Mouse (Mus musculus): ENCODE measurements at regions not wholly inside any gene's neighbourhood (a gene's known extent, or its start where the extent isn't known, plus 50 kb on each side); places are given as distances from the start of the nearest gene placed in this dataset.

DNA sequence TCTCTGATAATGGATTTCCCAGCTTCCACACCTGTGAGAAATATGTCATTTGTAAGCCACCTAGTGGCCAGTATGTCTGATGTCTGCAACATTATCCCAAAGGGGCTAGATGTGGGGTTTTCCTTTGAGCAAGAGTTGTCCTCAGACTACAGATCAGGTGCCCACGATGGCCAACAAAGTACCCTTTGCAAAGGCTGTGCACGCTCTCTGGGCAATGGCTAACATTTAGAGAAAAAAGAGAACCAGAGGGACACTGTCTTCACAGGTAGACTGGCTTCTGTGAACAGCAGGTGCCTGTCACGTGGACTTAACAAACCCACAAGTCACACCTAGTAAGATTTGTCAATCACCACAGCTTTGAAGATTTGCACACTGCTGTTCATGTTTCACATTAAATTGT is 202.0 kb upstream of the Sash1 start:
- Histone ChIP-seq H3K27me3 (no peaks in the 10 kb centered on the region), H3K9ac (no peak overlapping the region), H3K4me3 (no peak overlapping the region), H3K4me2 (no peak overlapping the region), H3K27ac (replicated peaks) (no peak overlapping the region), H3K9me3 (no peaks in the 10 kb centered on the region), H3K36me3 (no peaks in the 10 kb centered on the region), H3K4me1 (replicated peaks) (peaks cover 8% of the 10 kb centered on the region)
- 85% methylated on average over 3 of the region's 3 CpGs for WGBS
- no peak for ATAC-seq (ENCODE audit: low read depth)

GRCm38 (mm10) chr10:9087171-9087570 is 201.3 kb upstream of the Sash1 start:
- Histone ChIP-seq H3K27me3 (no peaks in the 10 kb centered on the region), H3K4me1 (replicated peaks) (peaks cover 1% of the 10 kb centered on the region), H3K9me3 (no peaks in the 10 kb centered on the region), H3K9ac (no peak overlapping the region), H3K4me3 (no peak overlapping the region), H3K27ac (replicated peaks) (no peak overlapping the region), H3K36me3 (no peaks in the 10 kb centered on the region), H3K4me2 (no peak overlapping the region)
- ATAC-seq (ENCODE audit: low read depth), result no peak
- 76% methylated on average over 3 of the region's 3 CpGs for WGBS

DNA sequence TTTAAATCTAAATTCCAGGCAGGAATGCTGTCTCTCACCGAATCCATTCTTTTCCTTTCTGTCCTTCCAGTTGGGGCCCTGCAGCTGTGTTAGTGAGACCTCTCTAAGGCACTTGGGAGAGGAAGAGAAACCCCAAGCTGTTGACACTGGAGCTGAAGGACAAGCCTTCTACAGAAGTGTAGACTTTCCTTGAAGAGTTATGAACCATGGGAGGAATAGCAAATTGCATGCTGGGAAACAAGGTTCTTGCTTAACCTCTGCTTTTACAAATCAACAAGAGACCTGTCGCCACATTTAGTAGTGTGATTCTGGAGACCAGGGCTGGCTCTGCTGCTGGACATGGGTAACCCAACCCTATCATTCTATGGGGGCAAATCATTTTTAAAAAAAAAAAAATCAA is 200.8 kb upstream of the Sash1 start:
- Histone ChIP-seq H3K36me3 (no peaks in the 10 kb centered on the region), H3K27ac (replicated peaks) (no peak overlapping the region), H3K4me2 (no peak overlapping the region), H3K4me3 (no peak overlapping the region), H3K27me3 (no peaks in the 10 kb centered on the region), H3K9ac (no peak overlapping the region), H3K4me1 (replicated peaks) (no peaks in the 10 kb centered on the region), H3K9me3 (no peaks in the 10 kb centered on the region)
- 80% methylated on average over 2 of the region's 2 CpGs for WGBS
- ATAC-seq (ENCODE audit: low read depth), result no peak

DNA sequence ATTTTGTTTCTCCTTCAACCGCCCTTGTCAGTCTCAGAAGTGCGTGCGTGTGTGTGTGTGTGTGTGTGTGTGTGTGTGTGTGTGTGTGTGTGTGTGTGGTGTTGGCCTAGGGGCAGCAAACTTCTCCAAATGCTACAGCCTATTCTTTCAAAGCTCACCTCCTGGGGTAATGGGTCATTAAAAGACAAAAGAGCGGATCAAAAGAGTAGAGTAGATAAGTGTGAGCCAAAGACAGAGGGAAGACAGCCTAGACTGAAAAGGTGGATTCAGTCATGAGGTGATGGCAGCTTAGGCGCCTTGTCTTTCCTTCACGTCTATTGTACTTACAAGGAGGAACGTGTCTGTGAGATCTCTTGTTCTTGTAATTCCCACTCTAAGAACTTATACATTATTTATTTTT is 199.6 kb upstream of the Sash1 start:
- Histone ChIP-seq H3K27me3 (no peaks in the 10 kb centered on the region), H3K36me3 (no peaks in the 10 kb centered on the region), H3K4me2 (no peak overlapping the region), H3K27ac (replicated peaks) (no peak overlapping the region), H3K4me1 (replicated peaks) (no peaks in the 10 kb centered on the region), H3K4me3 (no peak overlapping the region), H3K9me3 (no peaks in the 10 kb centered on the region), H3K9ac (no peak overlapping the region)
- 40% methylated on average over 7 of the region's 7 CpGs for WGBS
- ATAC-seq (ENCODE audit: low read depth), result no peak

DNA sequence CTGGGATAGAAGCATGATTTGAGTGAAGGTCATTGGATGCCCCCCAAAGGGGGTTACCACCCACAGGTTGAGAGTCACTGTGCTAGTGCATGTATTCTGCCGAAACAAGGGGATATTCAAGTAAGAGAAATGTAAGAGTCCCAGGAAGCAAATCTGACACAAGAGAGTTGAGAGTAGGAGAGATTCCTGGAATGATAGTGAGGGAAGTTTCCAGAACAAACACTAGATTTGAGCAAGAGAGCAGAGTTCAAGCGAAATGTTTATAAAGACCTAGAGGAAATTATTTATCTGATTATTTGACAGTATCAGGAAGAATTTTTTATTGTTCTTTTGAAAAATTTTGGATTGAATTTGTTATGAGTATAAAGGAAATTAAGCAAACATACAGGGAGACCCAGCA is 189.0 kb upstream of the Sash1 start:
- Histone ChIP-seq H3K4me2 (no peak overlapping the region), H3K9me3 (no peaks in the 10 kb centered on the region), H3K4me3 (no peak overlapping the region), H3K4me1 (replicated peaks) (no peaks in the 10 kb centered on the region), H3K27me3 (no peaks in the 10 kb centered on the region), H3K9ac (no peak overlapping the region), H3K36me3 (no peaks in the 10 kb centered on the region), H3K27ac (replicated peaks) (no peak overlapping the region)
- no peak for ATAC-seq (ENCODE audit: low read depth)
- 88% methylated on average over 2 of the region's 2 CpGs for WGBS

DNA sequence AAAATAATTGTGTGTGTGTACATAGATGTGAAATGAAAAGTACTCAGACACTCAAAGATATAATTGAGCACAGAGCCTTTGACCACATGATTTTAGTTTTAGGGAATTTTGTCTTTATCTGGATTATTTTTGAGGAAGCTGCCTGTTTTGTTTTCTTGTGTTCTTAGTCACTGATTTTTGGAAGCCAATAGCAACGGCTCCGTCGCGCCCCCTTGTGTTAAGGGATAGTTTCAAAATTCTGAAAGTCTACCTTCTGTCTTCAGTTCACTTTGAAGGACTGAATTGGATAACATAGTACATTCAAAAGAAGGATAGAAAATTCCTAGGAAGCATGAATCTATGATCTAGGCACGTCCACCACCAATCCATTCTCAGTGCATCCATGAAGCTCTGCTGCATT is 185.8 kb upstream of the Sash1 start:
- Histone ChIP-seq H3K4me2 (no peak overlapping the region), H3K9me3 (no peaks in the 10 kb centered on the region), H3K4me3 (no peak overlapping the region), H3K27me3 (no peaks in the 10 kb centered on the region), H3K4me1 (replicated peaks) (no peaks in the 10 kb centered on the region), H3K36me3 (no peaks in the 10 kb centered on the region), H3K27ac (replicated peaks) (no peak overlapping the region), H3K9ac (no peak overlapping the region)
- WGBS, result 16% methylated on average over 5 of the region's 5 CpGs
- no peak for ATAC-seq (ENCODE audit: low read depth)

- H3K9me3 ChIP-seq, result no peaks in the 10 kb centered on the region
- H3K27ac ChIP-seq (replicated peaks), result peak overlapping the region; percentile 25; the same call in 1 of the 2 replicates
- H3K27me3 ChIP-seq, result no peaks in the 10 kb centered on the region
- H3K4me2 ChIP-seq, result no peak overlapping the region
- H3K4me3 ChIP-seq, result no peak overlapping the region
- 74% methylated on average over 13 of the region's 13 CpGs for WGBS
- H3K4me1 ChIP-seq (replicated peaks), result no peaks in the 10 kb centered on the region
- H3K9ac ChIP-seq, result no peak overlapping the region
- H3K36me3 ChIP-seq, result no peaks in the 10 kb centered on the region
- no peak for ATAC-seq (ENCODE audit: low read depth)
These were observed 183.8 kb upstream of the Sash1 start for GRCm38 (mm10) chr10:9069608-9070190.

GRCm38 (mm10) chr10:9066566-9066965 is 180.7 kb upstream of the Sash1 start:
- 81% methylated on average over 3 of the region's 3 CpGs for WGBS
- no peaks in the 10 kb centered on the region for H3K27me3 ChIP-seq
- H3K4me1 ChIP-seq (replicated peaks), result no peaks in the 10 kb centered on the region
- no peak overlapping the region for H3K4me3 ChIP-seq
- no peak for ATAC-seq (ENCODE audit: low read depth)
- no peaks in the 10 kb centered on the region for H3K36me3 ChIP-seq
- no peak overlapping the region for H3K4me2 ChIP-seq
- H3K9me3 ChIP-seq, result no peaks in the 10 kb centered on the region
- H3K27ac ChIP-seq (replicated peaks), result no peak overlapping the region
- no peak overlapping the region for H3K9ac ChIP-seq

- 78% methylated on average over 3 of the region's 3 CpGs for WGBS
- Histone ChIP-seq H3K9ac (no peak overlapping the region), H3K4me3 (no peak overlapping the region), H3K36me3 (no peaks in the 10 kb centered on the region), H3K9me3 (no peaks in the 10 kb centered on the region), H3K4me2 (no peak overlapping the region), H3K4me1 (replicated peaks) (0 out of 2 replicates have a peak, but pooled peaks cover 5% of the 10 kb centered on the region), H3K27ac (replicated peaks) (no peak overlapping the region), H3K27me3 (no peaks in the 10 kb centered on the region)
- no peak for ATAC-seq (ENCODE audit: low read depth)
These were observed 176.1 kb upstream of the Sash1 start for GRCm38 (mm10) chr10:9061979-9062378.

DNA sequence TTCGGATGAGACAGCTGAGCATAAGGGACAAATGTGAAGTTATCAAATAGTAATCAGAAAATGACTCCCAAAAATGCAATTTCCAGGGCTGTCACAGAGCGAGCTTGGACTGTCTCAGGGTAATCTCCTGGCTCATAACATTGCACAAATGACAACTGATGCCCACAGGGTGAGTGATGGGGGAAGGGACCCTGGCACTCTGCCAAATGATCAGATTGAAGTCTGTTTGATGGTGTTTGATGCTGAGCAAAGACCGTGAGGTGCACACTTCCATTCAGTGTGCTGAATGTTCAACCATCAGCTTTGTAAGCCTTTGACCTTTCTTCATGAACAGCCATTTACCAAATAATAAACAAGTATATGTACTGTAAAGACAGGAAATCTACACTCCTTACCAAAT is 169.4 kb upstream of the Sash1 start:
- no peak overlapping the region for H3K4me3 ChIP-seq
- H3K4me1 ChIP-seq (replicated peaks), result peaks cover 1% of the 10 kb centered on the region; the same call in 1 of the 2 replicates
- no peaks in the 10 kb centered on the region for H3K27me3 ChIP-seq
- no peak overlapping the region for H3K9ac ChIP-seq
- 0 out of 2 replicates have a peak, but pooled peaks have one; percentile 43 for ATAC-seq (ENCODE audit: low read depth)
- no peak overlapping the region for H3K4me2 ChIP-seq
- H3K9me3 ChIP-seq, result no peaks in the 10 kb centered on the region
- WGBS, result 49% methylated on average over 3 of the region's 3 CpGs
- H3K36me3 ChIP-seq, result no peaks in the 10 kb centered on the region
- no peak overlapping the region for H3K27ac ChIP-seq (replicated peaks)

DNA sequence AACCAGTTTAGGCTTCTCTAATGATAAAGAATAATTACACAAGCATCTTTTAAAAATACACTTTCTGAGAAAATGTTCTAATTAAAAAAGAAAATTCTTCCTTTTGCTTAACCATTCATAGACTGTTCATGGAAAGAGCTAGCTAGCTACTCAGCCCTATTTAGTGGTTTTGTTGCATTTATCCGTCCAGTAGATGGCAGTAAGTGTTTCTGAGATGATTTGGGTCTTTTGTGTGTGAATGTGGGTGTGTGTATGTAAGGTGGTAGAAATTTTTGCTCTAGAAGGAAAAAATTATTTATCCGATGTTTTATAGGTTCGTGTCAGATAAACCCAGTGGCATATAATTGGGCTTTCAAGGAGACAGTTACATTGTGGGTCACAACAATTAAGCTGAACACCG is 167.5 kb upstream of the Sash1 start:
- no peak overlapping the region for H3K4me2 ChIP-seq
- WGBS, result 53% methylated on average over 4 of the region's 4 CpGs
- no peaks in the 10 kb centered on the region for H3K9me3 ChIP-seq
- ATAC-seq (ENCODE audit: low read depth), result peak; percentile 79; the same call in 1 of the 2 replicates
- H3K4me3 ChIP-seq, result no peak overlapping the region
- no peaks in the 10 kb centered on the region for H3K27me3 ChIP-seq
- no peak overlapping the region for H3K9ac ChIP-seq
- no peaks in the 10 kb centered on the region for H3K36me3 ChIP-seq
- H3K4me1 ChIP-seq (replicated peaks), result no peaks in the 10 kb centered on the region; the same call in 1 of the 2 replicates
- no peak overlapping the region for H3K27ac ChIP-seq (replicated peaks)

DNA sequence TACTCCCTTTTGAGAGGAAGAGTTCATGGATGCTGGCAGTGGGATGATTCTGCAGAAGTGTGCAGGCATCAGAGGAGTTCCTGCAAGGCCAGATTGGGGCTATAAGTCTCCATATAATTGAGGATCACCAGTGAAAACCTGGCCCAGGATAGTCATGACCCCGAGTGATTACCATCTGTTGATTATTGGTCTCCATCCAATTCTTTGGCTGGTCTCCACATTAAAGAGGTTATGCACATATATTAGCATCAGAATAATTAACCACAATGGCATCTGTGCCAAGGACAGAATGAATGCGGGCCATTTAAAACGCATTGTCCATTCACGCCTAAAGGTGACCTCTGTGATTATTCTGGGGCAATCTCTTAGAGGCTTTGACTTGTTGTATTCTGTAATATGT is 161.5 kb upstream of the Sash1 start:
- WGBS, result 72% methylated on average over 4 of the region's 4 CpGs
- Histone ChIP-seq H3K9ac (no peak overlapping the region), H3K9me3 (no peaks in the 10 kb centered on the region), H3K36me3 (no peaks in the 10 kb centered on the region), H3K4me1 (replicated peaks) (no peaks in the 10 kb centered on the region), H3K27me3 (no peaks in the 10 kb centered on the region), H3K4me2 (no peak overlapping the region), H3K27ac (replicated peaks) (no peak overlapping the region), H3K4me3 (no peak overlapping the region)
- ATAC-seq (ENCODE audit: low read depth), result no peak

GRCm38 (mm10) chr10:9044746-9045370 is 159.0 kb upstream of the Sash1 start:
- Histone ChIP-seq H3K4me3 (no peak overlapping the region), H3K27ac (replicated peaks) (no peak overlapping the region), H3K36me3 (no peaks in the 10 kb centered on the region), H3K4me2 (no peak overlapping the region), H3K9ac (no peak overlapping the region), H3K4me1 (replicated peaks) (no peaks in the 10 kb centered on the region), H3K27me3 (no peaks in the 10 kb centered on the region), H3K9me3 (no peaks in the 10 kb centered on the region)
- no peak for ATAC-seq (ENCODE audit: low read depth)
- whole genome bisulfite sequencing, result 84% methylated on average over 9 of the region's 9 CpGs

Data from neural tube, embryonic 13.5 days (tissue).